Mouse (Mus musculus): ENCODE results near the gene Ifih1.

Ifih1 gene

GRCm38 (mm10) chr2:62549659-62550058 lies 96.4 kb downstream of the Ifih1 start:
- no peak for DNase-seq (ENCODE audit: low spot score in 2 of 2)

GRCm38 (mm10) chr2:62549131-62549530 lies 96.9 kb downstream of the Ifih1 start:
- peak in 1 of 2 experiments; percentile 19 for DNase-seq (ENCODE audit: low spot score in 2 of 2)

DNA sequence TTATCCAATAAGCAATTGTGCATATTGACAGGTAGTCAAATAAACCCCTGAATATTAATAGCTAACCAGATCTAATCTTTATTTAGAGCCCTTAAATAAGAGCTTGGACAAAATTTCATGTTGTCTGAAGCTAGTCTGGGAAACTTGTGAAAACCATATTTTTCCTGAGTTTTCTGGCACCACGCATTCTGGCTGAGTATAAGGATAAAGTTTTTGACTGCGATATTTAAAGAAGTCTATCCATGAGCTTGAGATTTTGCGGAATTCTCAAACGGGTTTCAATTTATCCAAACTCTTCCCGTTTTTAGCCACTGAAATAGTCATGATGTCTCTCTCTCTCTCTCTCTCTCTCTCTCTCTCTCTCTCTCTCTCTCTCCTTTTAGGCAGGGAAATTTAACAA lies 98.0 kb downstream of the Ifih1 start:
- peak in 1 of 2 experiments; percentile 43 for DNase-seq (ENCODE audit: low spot score in 2 of 2)

All from frontal cortex, postnatal 36 days (tissue).